Mouse (Mus musculus) heart, embryonic 16.5 days (tissue): Measurements from ENCODE around the gene Vmn1r68. TPM values are rescaled to one million over a fixed set of nuclear protein-coding genes. Genes with fewer than 3 reads are reported as not detected.

Experiments
- ATAC-seq: fragments of 200-750 bp; cut with Nextera tagmentation; replicated peaks from 2 replicates; pipeline ENCODE4 v1.8.0; 2017; ENCODE audit warnings: moderate number of reproducible peaks; ENCODE audit not compliant: insufficient read depth, low FRiP score; ENCODE audit errors: extremely low read depth
- H3K27ac ChIP-seq: fragments of 300-500 bp; sonication (generic); 2 replicates; pipeline ENCODE4 v1.5.1; 2014; ENCODE audit warnings: mild to moderate bottlenecking, low read length, control low read depth, moderate library complexity
- H3K27me3 ChIP-seq: fragments of 300-500 bp; sonication (generic); 2 replicates; pipeline ENCODE4 v1.6.1; 2014; ENCODE audit warnings: low read length, mixed read lengths; ENCODE audit not compliant: control insufficient read depth, insufficient read depth
- H3K36me3 ChIP-seq: fragments of 300-500 bp; sonication (generic); 2 replicates; pipeline ENCODE4 v1.6.1; 2014; ENCODE audit not compliant: control insufficient read depth, insufficient read depth
- H3K4me1 ChIP-seq: fragments of 300-500 bp; sonication (generic); 2 replicates; pipeline ENCODE4 v1.6.1; 2014; ENCODE audit warnings: low read length, mixed read lengths; ENCODE audit not compliant: control insufficient read depth, insufficient read depth
- H3K4me2 ChIP-seq: fragments of 300-500 bp; sonication (generic); 2 replicates; pipeline ENCODE4 v1.6.1; 2014; ENCODE audit warnings: low read depth, mild to moderate bottlenecking, control low read depth, low read length
- H3K4me3 ChIP-seq: fragments of 300-500 bp; sonication (generic); 2 replicates; pipeline ENCODE4 v1.5.1; 2014; ENCODE audit warnings: mild to moderate bottlenecking, control low read depth, low read length
- H3K9ac ChIP-seq: fragments of 300-500 bp; sonication (generic); 2 replicates; pipeline ENCODE4 v1.6.1; 2014; ENCODE audit warnings: low read length, control low read depth
- H3K9me3 ChIP-seq: fragments of 300-500 bp; sonication (generic); replicated peaks from 2 replicates; pipeline ENCODE4 v1.6.1; 2016; ENCODE audit warnings: low read length; ENCODE audit not compliant: control insufficient read depth
- WGBS: fragments of 180-500 bp; shearing (Covaris S2); extraction: QIAGEN DNeasy Blood & Tissue Kit; methylation state at CpG from one replicate; pipeline ENCODE4 v1.1.7; 2014; 5-methylcytosine and 5-hydroxymethylcytosine counted together
- polyA plus RNA-seq: library from polyadenylated mRNA; unstranded; fragments of >200 nt; fragmentation: Nextera tagmentation; extraction: Ambion mirVana; gene quantifications from 2 replicates; pipeline ENCODE4 v1.2.1, GENCODE M21; 2015

The Vmn1r68 gene
- not detected in 2 replicates for polyA plus RNA-seq

- Histone ChIP-seq H3K4me2 (no peak within 1 kb of the TSS), H3K4me3 (no peak within 1 kb of the TSS), H3K36me3 (no peaks in the 10 kb centered on the region), H3K9me3 (peaks cover 8% of the 10 kb centered on the region; the same call in 1 of the 2 replicates), H3K27ac (no peak within 1 kb of the TSS), H3K27me3 (no peaks in the 10 kb centered on the region), H3K9ac (no peak within 1 kb of the TSS), H3K4me1 (no peaks in the 10 kb centered on the region)
- ATAC-seq: no peak
- 57% methylated on average over 2 of the region's 2 CpGs for WGBS
Measured at GRCm38 (mm10) chr7:10558385-10558784, at the start of gene Vmn1r68. Gene Vmn1r68, minus strand, starts transcription at chr7:10558485.

DNA sequence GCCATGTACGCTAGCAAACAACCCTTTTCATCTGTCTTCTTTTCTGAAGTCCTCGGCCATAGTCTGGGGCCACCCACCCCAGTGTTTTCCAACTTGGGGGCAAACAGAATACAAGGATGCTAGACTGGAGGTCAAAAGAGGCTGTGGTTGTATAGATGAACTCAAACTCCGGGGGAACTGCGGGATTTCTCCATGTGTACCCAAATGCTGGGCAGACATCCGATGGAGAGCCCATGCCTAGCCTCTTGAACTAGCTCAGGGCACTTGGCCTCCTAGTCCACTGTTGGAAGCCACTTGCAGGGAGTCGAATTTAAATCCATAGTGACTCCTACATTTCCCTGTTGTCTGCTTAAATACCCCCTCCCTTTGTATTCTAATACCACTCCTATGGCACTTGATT lies 62.7 kb downstream of the Vmn1r68 start:
- Histone ChIP-seq H3K9ac (no peak overlapping the region), H3K27ac (no peak overlapping the region), H3K27me3 (no peaks in the 10 kb centered on the region), H3K4me3 (peak overlapping the region; percentile 81), H3K9me3 (no peaks in the 10 kb centered on the region), H3K4me1 (peaks cover 8% of the 10 kb centered on the region), H3K36me3 (peaks cover 16% of the 10 kb centered on the region), H3K4me2 (peak overlapping the region; percentile 81; the same call in 1 of the 2 replicates)
- WGBS: 27% methylated on average over 6 of the region's 6 CpGs
- ATAC-seq: 0 out of 2 replicates have a peak, but pooled peaks have one; percentile 4

DNA sequence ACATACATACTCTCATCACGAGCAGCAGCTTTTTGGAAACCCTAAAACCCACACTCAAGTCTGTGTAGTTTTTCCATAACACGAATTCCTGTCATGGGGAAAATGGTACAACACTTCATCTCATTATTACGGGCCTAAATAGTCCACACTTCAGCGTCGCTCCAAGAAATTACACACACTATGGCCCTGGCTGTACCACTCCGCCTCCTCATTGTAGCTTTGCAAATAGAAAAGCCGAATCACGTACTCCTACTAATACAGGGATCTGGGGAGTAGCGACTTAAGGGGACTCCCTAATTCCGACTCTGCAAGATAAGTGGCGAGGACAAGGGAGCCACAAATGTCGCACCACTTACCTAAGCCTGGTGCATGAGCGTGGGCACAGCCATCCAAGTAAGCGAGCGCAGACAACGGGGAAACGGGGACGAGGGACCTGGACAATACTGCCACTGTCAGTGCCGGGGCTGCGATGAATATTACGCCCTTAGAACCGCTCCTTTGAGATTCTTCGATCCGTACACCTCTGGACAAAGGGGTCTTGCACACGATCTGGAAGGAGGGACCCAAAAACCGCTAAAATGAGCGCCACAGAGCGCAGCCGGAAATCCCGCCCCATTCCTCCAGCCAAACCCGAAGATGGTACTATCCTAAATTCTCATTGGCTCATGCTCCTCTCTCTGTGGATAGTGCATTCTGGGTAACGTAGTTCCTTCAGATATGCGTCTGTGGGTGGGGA lies 63.3 kb downstream of the Vmn1r68 start, which contains the start of gene Zik1:
Zik1 (minus strand) TSS at position 609 of the 736 bp plus-strand sequence.
- Histone ChIP-seq H3K4me1 (peaks cover 8% of the 10 kb centered on the region), H3K27ac (0 out of 2 replicates have a peak within 1 kb of the TSS, but pooled peaks have one; percentile 25), H3K36me3 (peaks cover 22% of the 10 kb centered on the region), H3K9ac (peak within 1 kb of the TSS; percentile 83), H3K9me3 (no peaks in the 10 kb centered on the region), H3K27me3 (no peaks in the 10 kb centered on the region), H3K4me3 (peak within 1 kb of the TSS; percentile 81), H3K4me2 (peak within 1 kb of the TSS; percentile 81)
- WGBS: 2% methylated on average over 33 of the region's 33 CpGs
- peak; percentile 98 for ATAC-seq

GRCm38 (mm10) chr7:10480588-10481233 lies 77.6 kb downstream of the Vmn1r68 start:
- Histone ChIP-seq H3K4me2 (no peak overlapping the region), H3K9ac (no peak overlapping the region), H3K4me1 (no peaks in the 10 kb centered on the region), H3K9me3 (no peaks in the 10 kb centered on the region), H3K4me3 (no peak overlapping the region), H3K36me3 (no peaks in the 10 kb centered on the region), H3K27ac (no peak overlapping the region), H3K27me3 (no peaks in the 10 kb centered on the region)
- no peak for ATAC-seq
- WGBS: 51% methylated on average over 18 of the region's 18 CpGs

GRCm38 (mm10) chr7:10479813-10480212 lies 78.5 kb downstream of the Vmn1r68 start:
- no peak for ATAC-seq
- no peak overlapping the region for H3K9ac ChIP-seq
- no peaks in the 10 kb centered on the region for H3K4me1 ChIP-seq
- H3K4me2 ChIP-seq: no peak overlapping the region
- H3K27ac ChIP-seq: no peak overlapping the region
- H3K4me3 ChIP-seq: no peak overlapping the region
- no peaks in the 10 kb centered on the region for H3K27me3 ChIP-seq
- no peaks in the 10 kb centered on the region for H3K36me3 ChIP-seq
- H3K9me3 ChIP-seq: no peaks in the 10 kb centered on the region

GRCm38 (mm10) chr7:10458166-10458565 lies 100.1 kb downstream of the Vmn1r68 start:
- ATAC-seq: no peak
- Histone ChIP-seq H3K36me3 (no peaks in the 10 kb centered on the region), H3K9me3 (0 out of 2 replicates have a peak, but pooled peaks cover 5% of the 10 kb centered on the region), H3K4me2 (no peak overlapping the region), H3K27ac (no peak overlapping the region), H3K9ac (no peak overlapping the region), H3K4me3 (no peak overlapping the region), H3K27me3 (no peaks in the 10 kb centered on the region), H3K4me1 (no peaks in the 10 kb centered on the region)
- WGBS: 52% methylated on average over 3 of the region's 3 CpGs

Other genes starting within 250 kb of the Vmn1r68 start
- not detected in 2 replicates for gene Vmn1r67, start 115.2 kb downstream of the Vmn1r68 start, polyA plus RNA-seq
- gene Zik1, start 63.1 kb downstream of the Vmn1r68 start, polyA plus RNA-seq: 4.8 and 5.2 TPM in 2 replicates
- gene Vmn1r69, start 55.2 kb upstream of the Vmn1r68 start, polyA plus RNA-seq: not detected in 2 replicates
- gene Vmn1r70, start 73.0 kb upstream of the Vmn1r68 start, polyA plus RNA-seq: not detected in 2 replicates
- not detected in 2 replicates for gene Nlrp4b, start 129.3 kb upstream of the Vmn1r68 start, polyA plus RNA-seq
- gene Vmn1r71, start 195.9 kb upstream of the Vmn1r68 start, polyA plus RNA-seq: not detected in 2 replicates